Mouse (Mus musculus) embryonic facial prominence, embryonic 11.5 days (tissue): Measurements from ENCODE around the gene Cntnap2. TPM values are rescaled to one million over a fixed set of nuclear protein-coding genes. Genes with fewer than 3 reads are reported as not detected.
"Not testable (repeated sequence)": the region's sequence is repeated elsewhere in the genome, so short reads cannot be mapped to it uniquely, and the experiment has no call there.

Experiments
- ATAC-seq: fragments of 200-750 bp; cut with Nextera tagmentation; replicated peaks from 2 replicates; pipeline ENCODE4 v1.8.0; 2017; ENCODE audit warnings: low read depth; ENCODE audit not compliant: insufficient number of reproducible peaks, low FRiP score, low TSS enrichment
- DNase-seq: peaks from one replicate; pipeline ENCODE4 v3.0.0-alpha.2; 2015; ENCODE audit warnings: low spot score
- H3K27ac ChIP-seq: fragments of 300-500 bp; sonication (generic); replicated peaks from 2 replicates; pipeline ENCODE4 v1.5.1; 2014; ENCODE audit warnings: mild to moderate bottlenecking, low read depth, low read length, control low read depth
- H3K27me3 ChIP-seq: fragments of 300-500 bp; sonication (generic); 2 replicates; pipeline ENCODE4 v1.6.1; 2014; ENCODE audit warnings: mild to moderate bottlenecking, low read length, moderate library complexity, mixed read lengths; ENCODE audit not compliant: control insufficient read depth, insufficient read depth
- H3K36me3 ChIP-seq: fragments of 300-500 bp; sonication (generic); replicated peaks from 2 replicates; pipeline ENCODE4 v1.6.1; 2014; ENCODE audit warnings: low read depth, mild to moderate bottlenecking, low read length, moderate library complexity, mixed read lengths; ENCODE audit not compliant: control insufficient read depth, insufficient read depth
- H3K4me1 ChIP-seq: fragments of 300-500 bp; sonication (generic); 2 replicates; pipeline ENCODE4 v1.6.1; 2014; ENCODE audit warnings: low read length, mixed read lengths; ENCODE audit not compliant: control insufficient read depth, insufficient read depth
- H3K4me2 ChIP-seq: fragments of 300-500 bp; sonication (generic); 2 replicates; pipeline ENCODE4 v1.6.1; 2014; ENCODE audit warnings: low read depth, mild to moderate bottlenecking, control low read depth, low read length, moderate library complexity
- H3K4me3 ChIP-seq: fragments of 300-500 bp; sonication (generic); 2 replicates; pipeline ENCODE4 v1.5.1; 2014; ENCODE audit warnings: low read depth, low read length, control low read depth
- H3K9ac ChIP-seq: fragments of 300-500 bp; sonication (generic); replicated peaks from 2 replicates; pipeline ENCODE4 v1.6.1; 2014; ENCODE audit warnings: mild to moderate bottlenecking, control low read depth, low read length
- H3K9me3 ChIP-seq: fragments of 300-500 bp; sonication (generic); replicated peaks from 2 replicates; pipeline ENCODE4 v1.6.1; 2016; ENCODE audit warnings: mild to moderate bottlenecking, low read length, inconsistent platforms, mixed read lengths; ENCODE audit not compliant: control insufficient read depth
- WGBS: fragments of 180-500 bp; shearing (Covaris S2); extraction: QIAGEN DNeasy Blood & Tissue Kit; methylation state at CpG from one replicate; pipeline ENCODE4 v1.1.7; 2014; 5-methylcytosine and 5-hydroxymethylcytosine counted together
- polyA plus RNA-seq: library from polyadenylated mRNA; unstranded; fragments of >200 nt; fragmentation: Nextera tagmentation; extraction: Ambion mirVana; gene quantifications from 2 replicates; pipeline ENCODE4 v1.2.1, GENCODE M21; 2014

Cntnap2 gene
- polyA plus RNA-seq, 1 experiment from 2014 or later = 6.7 TPM

DNA sequence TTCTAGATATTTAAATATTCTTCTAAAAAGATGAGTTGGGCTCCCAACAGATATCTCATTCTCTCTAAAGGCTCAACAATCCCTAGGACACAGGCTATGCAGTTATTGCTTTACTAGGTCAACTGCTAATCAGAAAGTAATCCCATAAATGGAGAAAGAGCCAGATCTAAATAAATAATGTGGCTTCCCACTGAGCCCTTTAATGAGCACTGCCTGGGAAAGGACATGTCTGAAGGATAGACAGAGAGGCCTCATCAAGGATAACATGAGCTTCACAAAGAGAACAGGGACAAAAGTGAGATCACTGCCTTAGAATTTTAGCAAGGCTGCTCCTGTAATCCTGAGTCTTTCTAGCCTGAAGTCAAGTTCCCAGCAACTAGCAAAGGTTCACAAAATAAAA is 2138.4 kb downstream of the Cntnap2 start:
- no peak for ATAC-seq
- Histone ChIP-seq H3K9me3 (no peaks in the 10 kb centered on the region), H3K4me2 (no peak overlapping the region), H3K27ac (no peak overlapping the region), H3K4me1 (no peaks in the 10 kb centered on the region), H3K27me3 (no peaks in the 10 kb centered on the region), H3K4me3 (no peak overlapping the region), H3K36me3 (no peaks in the 10 kb centered on the region), H3K9ac (no peak overlapping the region)
- DNase-seq = no peak

DNA sequence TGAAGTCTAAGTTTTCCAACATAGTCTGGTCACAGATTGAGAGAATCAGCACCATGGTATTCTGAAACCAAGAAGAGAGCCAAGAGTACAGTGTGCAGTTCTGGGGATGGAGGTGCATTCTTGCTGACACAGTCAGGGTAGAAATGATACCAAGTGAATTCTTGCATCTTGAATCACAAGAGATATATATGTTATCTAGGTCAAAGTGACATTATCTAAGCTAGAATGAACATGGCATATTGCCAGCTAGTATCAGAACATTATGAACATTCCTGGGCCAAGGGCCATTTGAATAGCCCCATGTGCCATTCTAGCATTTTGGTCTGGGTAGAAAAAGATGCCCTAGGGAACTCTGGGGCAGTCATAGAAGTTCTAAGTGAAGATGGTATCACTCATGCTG is 2141.5 kb downstream of the Cntnap2 start:
- no peaks in the 10 kb centered on the region for H3K36me3 ChIP-seq
- no peak for ATAC-seq
- no peaks in the 10 kb centered on the region for H3K4me1 ChIP-seq
- DNase-seq = no peak
- H3K27me3 ChIP-seq = no peaks in the 10 kb centered on the region
- no peak overlapping the region for H3K4me3 ChIP-seq
- H3K27ac ChIP-seq = no peak overlapping the region
- no peak overlapping the region for H3K9ac ChIP-seq
- H3K4me2 ChIP-seq = no peak overlapping the region
- no peaks in the 10 kb centered on the region for H3K9me3 ChIP-seq

GRCm38 (mm10) chr6:47208031-47208430 is 2148.9 kb downstream of the Cntnap2 start:
- H3K4me1 ChIP-seq = no peaks in the 10 kb centered on the region
- H3K36me3 ChIP-seq = no peaks in the 10 kb centered on the region
- no peak overlapping the region for H3K27ac ChIP-seq
- H3K9me3 ChIP-seq = no peaks in the 10 kb centered on the region
- H3K4me2 ChIP-seq = no peak overlapping the region
- DNase-seq (no peak), ATAC-seq (no peak)
- H3K27me3 ChIP-seq = no peaks in the 10 kb centered on the region
- H3K4me3 ChIP-seq = no peak overlapping the region
- no peak overlapping the region for H3K9ac ChIP-seq
- 86% methylated on average over 1 of the region's 1 CpGs for WGBS

GRCm38 (mm10) chr6:47214731-47215130 is 2155.6 kb downstream of the Cntnap2 start:
- Histone ChIP-seq H3K4me3 (no peak overlapping the region), H3K9me3 (no peaks in the 10 kb centered on the region), H3K4me2 (no peak overlapping the region), H3K4me1 (no peaks in the 10 kb centered on the region), H3K9ac (no peak overlapping the region), H3K27ac (no peak overlapping the region), H3K27me3 (no peaks in the 10 kb centered on the region), H3K36me3 (no peaks in the 10 kb centered on the region)
- ATAC-seq (no peak), DNase-seq (no peak)

DNA sequence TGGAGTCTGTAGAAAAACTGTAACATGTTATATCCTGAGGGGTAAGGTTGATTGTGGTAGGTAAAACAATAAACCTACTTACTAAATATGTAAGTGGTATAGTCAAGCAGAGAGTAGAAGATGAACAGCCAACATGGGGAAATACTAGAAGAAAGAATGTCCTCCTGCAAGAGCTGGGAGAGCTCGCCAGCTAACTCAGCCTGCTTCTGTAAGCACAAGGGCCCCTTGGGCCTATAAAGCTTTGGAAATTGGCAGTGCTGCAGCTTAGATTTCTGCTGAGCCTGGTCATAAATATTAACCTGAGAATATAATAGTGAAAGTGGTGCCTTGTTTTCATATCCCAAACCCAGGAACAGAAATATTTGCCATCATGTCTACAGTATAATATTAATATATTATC is 2164.4 kb downstream of the Cntnap2 start:
- not testable (repeated sequence) for H3K4me1 ChIP-seq, H3K27ac ChIP-seq, H3K4me3 ChIP-seq, H3K36me3 ChIP-seq, ATAC-seq, H3K4me2 ChIP-seq, H3K9ac ChIP-seq, DNase-seq, H3K27me3 ChIP-seq, H3K9me3 ChIP-seq
- 58% methylated on average over 1 of the region's 1 CpGs for WGBS

GRCm38 (mm10) chr6:47225391-47225790 is 2166.2 kb downstream of the Cntnap2 start:
- not testable (repeated sequence) for H3K36me3 ChIP-seq, DNase-seq, ATAC-seq, H3K4me3 ChIP-seq, H3K27ac ChIP-seq, H3K9ac ChIP-seq, H3K9me3 ChIP-seq, H3K4me1 ChIP-seq, H3K4me2 ChIP-seq, H3K27me3 ChIP-seq
- WGBS = 89% methylated on average over 3 of the region's 3 CpGs

GRCm38 (mm10) chr6:47227601-47228000 is 2168.4 kb downstream of the Cntnap2 start:
- Histone ChIP-seq H3K4me1 (no peaks in the 10 kb centered on the region), H3K4me2 (no peak overlapping the region), H3K9ac (no peak overlapping the region), H3K27me3 (no peaks in the 10 kb centered on the region), H3K27ac (no peak overlapping the region), H3K4me3 (no peak overlapping the region), H3K9me3 (no peaks in the 10 kb centered on the region), H3K36me3 (no peaks in the 10 kb centered on the region)
- DNase-seq (no peak), ATAC-seq (no peak)
- 48% methylated on average over 3 of the region's 3 CpGs for whole genome bisulfite sequencing

DNA sequence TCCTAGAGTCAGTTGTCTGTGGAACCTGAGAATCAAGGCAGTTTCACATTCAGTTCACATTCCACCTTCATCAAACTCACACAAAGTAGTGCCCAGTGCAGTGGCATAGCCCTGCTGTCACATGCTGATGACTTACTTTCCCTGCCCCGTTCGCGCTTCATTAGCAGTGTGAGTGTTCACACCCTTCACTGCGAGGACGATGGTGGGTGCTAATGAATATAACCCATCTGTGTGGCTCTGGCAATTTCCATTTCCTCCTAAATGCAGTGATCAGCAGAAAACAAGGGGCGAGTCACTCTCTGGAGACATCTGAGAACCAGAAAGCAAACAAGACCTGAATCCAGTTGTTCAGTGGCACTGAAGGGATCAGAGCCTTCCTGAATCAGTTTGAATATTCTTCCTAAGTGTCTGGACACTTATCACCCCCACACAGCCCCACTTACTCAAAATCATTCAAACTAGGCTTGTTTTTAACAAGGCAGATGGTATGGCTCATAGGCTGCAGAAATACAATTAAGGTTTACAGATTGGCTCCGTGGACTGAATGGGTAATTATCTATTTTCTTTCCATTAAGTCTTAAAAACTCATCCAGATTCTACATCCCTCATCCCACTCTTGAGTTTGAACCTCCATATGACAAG is 2169.6 kb downstream of the Cntnap2 start:
- ATAC-seq = no peak
- no peak overlapping the region for H3K4me2 ChIP-seq
- no peak for DNase-seq
- no peak overlapping the region for H3K9ac ChIP-seq
- H3K27me3 ChIP-seq = no peaks in the 10 kb centered on the region
- no peaks in the 10 kb centered on the region for H3K4me1 ChIP-seq
- H3K27ac ChIP-seq = no peak overlapping the region
- no peak overlapping the region for H3K4me3 ChIP-seq
- no peaks in the 10 kb centered on the region for H3K9me3 ChIP-seq
- 62% methylated on average over 7 of the region's 7 CpGs for WGBS
- no peaks in the 10 kb centered on the region for H3K36me3 ChIP-seq
